Mouse (Mus musculus): ENCODE results near the gene Tirap.

DNA sequence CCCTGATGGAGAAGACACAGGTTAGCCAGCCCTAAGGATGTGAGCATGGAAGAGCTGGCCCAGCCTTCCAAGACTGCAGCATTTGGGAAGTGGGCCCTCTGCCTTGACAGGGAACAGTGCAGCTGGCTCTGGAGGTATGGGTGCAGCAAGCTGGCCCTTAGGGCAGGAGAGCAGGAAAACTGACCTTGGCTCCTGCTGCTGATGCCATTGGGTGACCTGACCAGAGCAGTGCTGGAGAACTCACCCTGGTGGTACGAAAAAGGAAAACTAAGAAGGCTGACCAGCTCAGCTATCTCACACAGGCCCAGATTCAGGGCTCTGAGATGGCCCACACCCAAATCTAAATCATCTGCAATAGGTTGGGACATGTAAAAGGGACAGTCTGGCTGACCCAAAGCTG, 54.3 kb downstream of the Tirap start:
- TF ChIP-seq FOSL1 (IDR thresholded peaks at IDR 0.05; ENCODE audit: insufficient read depth, low read length, poor library complexity, severe bottlenecking), result no peak
- TF ChIP-seq CTCF (IDR thresholded peaks at IDR 0.05; ENCODE audit: control insufficient read depth, insufficient read depth, insufficient read length), result no peak
- no peak for TF ChIP-seq USF1 (IDR thresholded peaks at IDR 0.05; ENCODE audit: low read depth)
- TF ChIP-seq CEBPB (IDR thresholded peaks at IDR 0.05; ENCODE audit: low read depth), result no peak

All from C2C12 (cell line).